Mouse (Mus musculus) left cerebral cortex, adult 11 months (tissue): ENCODE measurements at regions not wholly inside any gene's neighbourhood (a gene's known extent, or its start where the extent isn't known, plus 50 kb on each side); places are given as distances from the start of the nearest gene placed in this dataset.

ENCODE experiments used
- DNase-seq: peaks from one replicate; pipeline ENCODE4 v3.0.0; 2022; ENCODE audit warnings: low spot score

DNA sequence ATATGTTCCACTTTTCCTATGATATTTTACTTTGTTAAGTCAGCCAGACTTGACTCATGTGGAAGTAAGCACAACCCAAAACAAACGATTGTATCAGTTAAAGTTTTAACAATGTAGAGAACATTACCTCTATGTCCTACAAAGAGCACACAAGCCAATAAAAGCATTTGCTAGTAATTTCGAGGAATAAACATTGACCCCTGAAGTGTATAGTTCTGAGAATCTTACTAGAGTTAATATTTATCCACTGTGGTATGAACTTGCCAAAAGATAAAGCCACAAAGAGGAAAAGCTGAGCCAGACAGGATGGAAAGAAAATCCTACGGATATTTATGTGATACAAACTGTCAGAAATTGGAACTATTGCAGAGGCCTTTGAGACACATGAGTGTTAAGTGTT is 161.5 kb upstream of the Mbnl1 start:
- no peak for DNase-seq

DNA sequence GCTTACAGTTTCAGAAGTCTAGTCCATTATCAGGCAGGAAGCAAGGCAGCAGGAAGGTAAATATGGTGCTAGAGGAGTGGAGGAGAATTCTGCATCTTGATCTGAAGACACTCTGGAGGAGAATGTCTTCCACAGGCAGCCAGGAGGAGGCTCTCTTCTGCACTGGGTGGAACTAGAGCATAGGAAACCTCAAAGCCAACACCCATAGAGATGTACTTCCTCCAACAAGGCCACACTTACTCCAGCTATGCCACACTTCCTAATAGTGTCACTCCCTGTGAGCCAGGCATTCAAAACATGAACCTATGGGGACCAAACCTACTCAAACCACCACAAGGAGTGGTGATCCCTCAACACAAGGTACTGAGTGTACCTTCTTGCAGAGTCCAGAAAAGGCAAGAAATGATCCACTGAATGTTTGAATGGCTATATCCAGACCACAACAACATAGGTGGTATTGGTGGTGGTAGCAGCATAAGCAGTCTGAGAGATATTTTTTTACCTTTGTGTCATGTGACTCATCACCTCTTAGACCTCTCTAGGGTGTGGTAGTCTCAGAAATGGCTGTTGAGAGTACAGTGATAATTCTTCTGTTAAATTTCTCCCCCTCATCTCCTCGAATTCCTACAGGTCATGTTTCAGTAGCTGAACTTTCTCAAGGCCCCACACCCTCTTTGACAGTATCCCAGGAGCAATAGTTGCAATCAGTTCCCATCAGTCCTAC is 152.3 kb upstream of the Mbnl1 start:
- no peak for DNase-seq

GRCm38 (mm10) chr3:60323514-60323913 is 149.1 kb upstream of the Mbnl1 start:
- DNase-seq = no peak

DNA sequence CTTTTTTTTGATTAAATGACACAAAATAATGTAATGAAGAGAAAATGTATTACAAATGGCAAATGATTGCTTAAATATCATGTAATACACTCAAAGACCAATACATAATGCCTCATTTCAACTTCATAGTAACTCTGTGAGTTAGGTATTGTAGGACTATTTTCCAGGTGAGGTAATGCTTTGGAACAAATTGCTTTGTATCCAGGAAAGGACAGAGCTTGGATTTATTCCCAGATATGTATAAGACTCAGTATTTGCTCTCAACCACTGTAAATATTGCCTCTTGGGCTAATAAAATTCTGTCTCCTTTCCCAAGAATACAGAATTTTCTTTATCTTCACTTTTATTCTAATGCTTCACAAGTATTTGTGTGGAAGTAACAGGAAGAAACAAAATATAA is 148.2 kb upstream of the Mbnl1 start:
- no peak for DNase-seq

GRCm38 (mm10) chr3:60324969-60325368 is 147.7 kb upstream of the Mbnl1 start:
- DNase-seq = no peak

DNA sequence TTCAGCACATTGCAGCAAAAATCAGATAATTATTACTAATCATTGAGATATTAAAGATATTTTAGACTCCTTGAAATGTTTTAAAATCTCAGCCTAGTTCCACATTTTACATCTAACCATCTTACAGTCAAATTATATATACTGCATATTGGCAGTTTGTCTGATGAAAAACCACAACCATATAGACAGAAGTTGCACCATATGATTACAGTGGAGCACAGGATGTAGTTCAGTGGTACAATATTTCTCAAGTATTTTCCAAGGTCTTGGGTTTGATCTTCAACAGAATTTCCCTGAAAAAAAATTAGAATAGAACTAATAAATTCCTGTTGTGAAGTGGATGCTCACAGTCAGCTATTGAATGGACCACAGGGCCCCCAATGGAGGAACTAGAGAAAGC is 140.2 kb upstream of the Mbnl1 start:
- no peak for DNase-seq

DNA sequence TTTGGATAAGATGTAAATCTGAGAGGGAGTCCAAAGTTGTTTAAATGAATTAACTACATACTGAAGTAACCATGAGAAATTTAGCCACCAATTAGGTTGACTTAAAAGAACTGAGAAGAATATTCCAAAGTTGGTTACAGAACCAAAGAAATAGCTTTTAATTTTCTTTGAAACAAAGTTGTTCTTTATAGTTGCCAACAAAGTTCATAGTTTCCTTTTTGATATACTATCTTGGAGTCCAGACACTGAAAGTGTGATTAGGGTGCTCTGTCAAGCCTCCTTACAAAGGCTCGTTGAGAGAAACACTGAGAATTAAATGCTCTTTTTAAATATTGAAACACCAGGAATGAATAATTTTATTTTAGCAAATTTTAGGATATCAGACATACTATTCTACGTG is 139.0 kb upstream of the Mbnl1 start:
- DNase-seq = no peak

- no peak for DNase-seq
Measured at GRCm38 (mm10) chr3:60334133-60334532, 138.5 kb upstream of the Mbnl1 start.

GRCm38 (mm10) chr3:60346390-60346789 is 126.2 kb upstream of the Mbnl1 start:
- no peak for DNase-seq

DNA sequence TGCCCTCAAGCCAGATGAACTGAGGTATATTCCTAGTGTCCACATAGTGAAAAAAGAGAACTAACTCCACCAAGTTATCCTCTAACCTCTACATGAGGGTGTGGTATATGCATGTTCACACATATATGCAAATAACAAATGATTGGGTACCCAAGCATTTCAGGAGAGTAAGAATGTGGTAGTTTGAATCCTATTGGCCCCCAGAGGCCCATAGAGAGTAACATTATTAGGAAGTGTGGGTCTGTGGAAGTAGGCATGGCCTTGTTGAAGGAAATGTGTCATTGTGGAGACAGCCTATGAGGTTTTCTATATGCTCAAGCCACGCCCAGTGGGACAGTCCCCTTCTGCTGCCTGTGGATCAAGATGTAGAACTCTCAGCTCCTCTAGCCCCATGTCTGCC is 125.6 kb upstream of the Mbnl1 start:
- DNase-seq = no peak

DNA sequence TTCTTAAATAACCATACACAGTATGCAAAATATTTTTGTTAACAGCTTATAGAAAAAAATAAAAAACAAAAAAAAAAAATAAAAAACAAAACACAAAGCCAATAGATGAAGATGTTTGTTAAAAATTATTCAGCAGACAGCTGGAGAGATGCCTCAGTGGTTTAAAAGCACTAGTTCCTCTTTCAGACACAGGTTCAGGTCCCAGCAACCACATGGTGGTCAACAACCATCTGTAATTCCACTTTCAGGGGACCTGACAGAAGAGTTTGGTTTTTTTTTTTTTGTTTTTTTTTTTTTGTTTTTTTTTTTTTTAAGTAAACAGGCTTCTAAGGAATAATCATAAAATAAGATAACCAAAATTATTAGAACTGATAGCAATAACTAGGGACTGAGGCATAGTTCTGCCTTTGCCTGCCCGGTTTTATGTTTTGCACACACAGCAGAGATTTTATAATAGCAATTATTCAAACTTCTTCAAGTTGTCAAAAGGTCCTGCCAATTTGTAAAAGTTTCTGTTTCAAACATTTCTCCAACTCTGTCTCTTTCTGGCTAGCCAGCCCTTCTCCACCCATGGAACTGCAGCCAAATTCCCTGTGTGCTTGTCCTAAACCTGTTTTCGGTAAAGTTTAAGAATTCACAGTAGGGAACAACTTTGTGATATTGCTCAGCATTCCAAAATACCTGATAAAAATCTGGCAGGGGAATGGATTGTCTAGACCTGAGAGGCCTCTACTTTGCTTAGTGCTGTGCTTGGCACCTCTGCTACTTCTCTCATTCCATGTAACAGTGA is 101.3 kb upstream of the Mbnl1 start:
- DNase-seq = no peak

DNA sequence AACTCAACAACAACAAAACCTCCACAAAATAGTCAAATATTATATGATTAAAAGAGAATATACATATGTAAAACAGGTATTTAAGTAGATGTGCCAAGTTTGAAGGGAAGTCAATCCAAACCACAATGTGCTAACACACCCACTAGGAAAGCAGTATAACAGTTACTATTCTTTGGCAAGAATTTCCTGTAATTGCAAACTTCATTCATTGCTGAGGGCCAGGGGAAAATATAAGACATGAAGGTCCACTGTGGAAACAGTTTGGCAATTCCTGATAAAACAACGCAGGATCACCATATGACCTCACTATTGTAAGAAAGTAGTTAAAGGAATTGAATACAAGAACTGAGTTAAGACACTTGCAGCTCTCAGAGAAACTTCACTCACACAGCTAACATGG is 99.0 kb upstream of the Mbnl1 start:
- DNase-seq = no peak

GRCm38 (mm10) chr3:60388593-60388992 is 84.0 kb upstream of the Mbnl1 start:
- no peak for DNase-seq

DNA sequence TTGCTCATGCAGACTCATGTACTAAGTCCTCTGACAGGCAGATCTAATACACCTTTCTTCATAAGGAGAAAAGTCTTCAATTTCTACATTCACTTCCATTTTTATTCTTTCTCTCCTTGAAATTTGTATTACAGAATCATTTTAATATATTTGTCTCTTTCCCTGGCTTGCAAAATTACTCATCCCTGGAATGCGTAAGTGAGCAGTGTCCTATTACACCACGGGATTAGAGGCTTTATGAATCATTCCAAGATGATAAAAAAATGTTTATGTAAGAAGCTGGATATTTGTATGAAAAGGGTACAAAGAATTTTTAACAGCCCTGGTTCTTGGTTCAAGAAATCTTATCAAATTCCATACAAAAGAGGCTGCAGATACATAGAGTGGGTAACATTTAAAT is 83.6 kb upstream of the Mbnl1 start:
- no peak for DNase-seq

DNA sequence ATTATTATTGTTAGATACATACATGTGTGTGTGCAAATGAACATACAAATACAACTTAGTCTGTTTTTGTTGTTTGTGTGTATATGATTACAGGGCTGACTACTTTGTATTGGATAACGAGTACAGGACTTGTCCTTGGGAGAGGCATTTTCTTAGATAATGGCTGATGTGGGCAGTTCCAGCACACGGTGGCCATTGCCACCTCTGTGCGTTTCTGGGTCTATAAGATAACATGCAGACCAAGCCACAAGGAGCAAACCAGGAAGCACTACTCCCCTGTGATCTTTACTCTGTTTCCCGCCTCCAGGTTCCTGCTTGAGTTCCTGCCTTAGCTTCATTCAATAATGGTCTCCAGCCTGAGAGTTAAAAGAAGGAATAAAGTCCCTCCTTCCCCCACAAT is 77.3 kb upstream of the Mbnl1 start:
- DNase-seq = no peak

GRCm38 (mm10) chr3:60396971-60397370 is 75.7 kb upstream of the Mbnl1 start:
- no peak for DNase-seq

- no peak for DNase-seq
Measured at GRCm38 (mm10) chr3:60398796-60399195, 73.8 kb upstream of the Mbnl1 start.

- no peak for DNase-seq
Measured at GRCm38 (mm10) chr3:60402251-60402830, 70.3 kb upstream of the Mbnl1 start.

DNA sequence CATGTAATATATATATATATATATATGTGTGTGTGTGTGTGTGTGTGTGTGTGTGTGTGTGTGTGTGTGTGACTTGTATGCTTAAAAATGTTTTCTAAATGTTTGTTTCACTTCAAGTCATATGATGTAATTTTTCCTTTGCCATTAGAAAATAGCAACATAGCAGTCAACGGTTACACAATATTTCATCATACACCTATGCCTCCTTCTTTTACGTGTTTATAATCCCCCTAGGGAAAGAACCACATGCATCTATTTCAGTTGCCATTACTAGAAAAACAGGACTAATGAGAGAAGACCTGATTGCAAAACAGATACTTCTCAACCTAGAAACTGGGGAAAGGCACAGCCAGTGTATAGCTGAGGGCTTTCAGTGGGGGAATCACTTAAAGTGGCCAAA is 65.2 kb upstream of the Mbnl1 start:
- DNase-seq = no peak

- DNase-seq = no peak
Measured at GRCm38 (mm10) chr3:60407906-60408305, 64.7 kb upstream of the Mbnl1 start.

DNA sequence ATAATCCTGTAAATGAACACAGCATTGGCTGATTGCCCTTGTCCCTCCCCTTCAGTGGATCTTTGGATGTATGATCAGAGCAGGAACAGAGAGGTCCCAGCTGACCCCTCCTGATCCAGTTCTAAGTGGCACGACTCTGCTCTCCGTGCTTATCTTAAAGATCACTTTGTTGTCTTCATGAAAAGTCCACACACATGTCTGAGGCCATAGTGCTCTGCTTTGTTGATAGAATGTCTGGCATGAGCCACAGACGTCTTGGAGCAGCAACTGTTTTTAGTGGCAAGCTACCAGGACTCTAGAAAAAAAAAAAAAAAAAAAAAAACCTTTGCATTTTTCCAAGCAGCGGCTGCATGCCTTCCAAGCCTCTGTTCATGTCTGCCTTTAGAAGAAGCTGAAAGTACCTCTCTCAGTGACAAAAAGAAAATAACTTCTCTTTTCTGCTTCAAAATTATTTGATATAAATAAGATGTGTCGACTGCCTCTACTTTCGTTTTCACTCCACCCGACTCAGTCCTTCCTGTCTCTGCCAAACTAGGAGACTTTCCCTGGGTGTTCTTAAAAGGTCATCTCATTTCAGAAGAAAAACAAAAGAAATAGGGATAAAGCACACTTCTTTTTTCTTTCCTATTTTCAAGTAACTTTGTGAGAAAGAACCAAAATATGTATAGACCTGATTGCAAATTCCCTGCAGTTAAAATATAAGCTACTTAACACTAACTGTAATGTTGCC is 63.9 kb upstream of the Mbnl1 start:
- no peak for DNase-seq

GRCm38 (mm10) chr3:60409283-60409633 is 63.4 kb upstream of the Mbnl1 start:
- DNase-seq = no peak

GRCm38 (mm10) chr3:60411746-60412145 is 60.9 kb upstream of the Mbnl1 start:
- DNase-seq = no peak
